Mouse (Mus musculus) left cerebral cortex, postnatal 14 days (tissue): Measurements from ENCODE around the gene Olfr1280. TPM values are rescaled to one million over a fixed set of nuclear protein-coding genes. Genes with fewer than 3 reads are reported as not detected.
"Not testable (repeated sequence)": the region's sequence is repeated elsewhere in the genome, so short reads cannot be mapped to it uniquely, and the experiment has no call there.

Source experiments
- DNase-seq, 2 experiments: peaks; one replicate each; pipeline ENCODE4 v3.0.0; 2021 to 2022; ENCODE audit warnings: low spot score in 2 of 2, mixed read lengths in 1 of 2
- intact Hi-C: fragments of 180-260 bp; cut with DNase I; formaldehyde crosslinking; loops from one replicate; pipeline ENCODE4 v1.15.1; 2025
- long read RNA-seq, 2 experiments: library from polyadenylated mRNA; stranded (forward); transcript quantifications; one replicate each; pipeline ENCODE4 v2.0.0; 2021
- total RNA-seq, 2 experiments: library from RNA; stranded (reverse); gene quantifications; 2 replicates each; pipeline ENCODE4 v1.2.3; 2021

Gene Olfr1280
- total RNA-seq, result not detected
- long read RNA-seq, experiment 1, result 0 reads
- long read RNA-seq, experiment 2, result 0 reads

DNA sequence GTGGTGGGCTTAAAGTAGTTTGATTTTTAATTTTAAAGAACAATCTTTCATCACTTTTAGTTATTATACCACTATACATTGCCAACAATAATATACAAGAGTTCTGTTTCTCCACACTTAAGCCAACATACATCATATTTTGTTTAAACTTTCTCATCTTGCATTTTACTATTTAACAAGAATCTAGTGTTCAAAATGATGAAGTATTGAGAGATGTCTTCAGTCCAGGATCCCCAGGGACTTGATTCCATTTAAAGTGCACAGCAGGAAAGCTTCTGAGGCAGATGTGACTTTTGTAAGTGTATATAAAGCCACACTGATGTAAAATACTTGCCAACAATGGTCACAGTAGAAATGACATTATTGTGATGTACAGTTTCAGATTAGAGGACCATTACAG is at the start of gene Olfr1280:
Gene Olfr1280, plus strand, starts transcription at position 301 of the 400 bp plus-strand sequence.
- DNase-seq, result no peak
- intact Hi-C loops, result no loop called here

DNA sequence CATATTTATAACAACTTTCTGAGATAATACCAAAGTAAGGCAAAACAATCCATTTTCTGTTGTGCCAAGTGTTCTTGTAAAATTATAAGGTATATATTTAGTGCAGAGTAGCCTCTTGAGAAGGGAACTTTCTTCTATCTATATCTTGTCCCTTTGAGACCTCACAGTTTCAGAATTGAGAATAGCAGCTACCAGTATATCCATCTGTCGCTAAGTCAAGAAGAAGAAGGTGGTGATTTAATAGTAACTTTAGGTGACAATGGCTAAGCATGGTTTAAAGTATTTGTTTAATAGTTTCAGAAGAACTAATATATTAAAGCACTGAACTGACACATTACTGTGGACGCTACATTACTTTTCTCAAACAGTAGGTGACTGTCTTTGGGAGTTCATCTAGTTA is 39.8 kb upstream of the Olfr1280 start, which contains the start of gene Olfr1277:
Gene Olfr1277, minus strand, starts transcription at position 101 of the 400 bp plus-strand sequence.
- intact Hi-C loops, result no loop called here

DNA sequence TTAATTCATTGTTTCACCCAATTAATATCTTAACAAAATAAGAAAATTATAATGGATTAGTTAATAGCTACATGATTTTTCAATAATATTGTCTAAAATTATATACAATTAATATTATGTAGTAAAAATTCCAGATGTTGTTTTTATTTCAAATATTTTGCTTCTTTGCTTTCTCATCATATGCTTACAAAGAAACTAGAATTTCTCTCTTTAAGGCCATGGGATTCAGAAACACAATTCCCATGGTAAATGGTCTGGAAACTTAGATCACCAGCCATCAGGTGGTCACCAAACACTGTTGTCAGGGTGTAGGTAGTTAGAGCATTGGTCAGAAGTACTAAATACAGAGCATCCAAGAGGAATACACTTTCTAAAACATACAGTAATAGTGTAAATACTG is 24.0 kb upstream of the Olfr1280 start, which contains the start of gene Olfr1278:
Gene Olfr1278, plus strand, starts transcription at position 301 of the 400 bp plus-strand sequence.
- no peak for DNase-seq
- intact Hi-C loops, result no loop called here

More for the DNA sequence above, 39.8 kb upstream of the Olfr1280 start, which contains the start of gene Olfr1277:
- no peak for DNase-seq

DNA sequence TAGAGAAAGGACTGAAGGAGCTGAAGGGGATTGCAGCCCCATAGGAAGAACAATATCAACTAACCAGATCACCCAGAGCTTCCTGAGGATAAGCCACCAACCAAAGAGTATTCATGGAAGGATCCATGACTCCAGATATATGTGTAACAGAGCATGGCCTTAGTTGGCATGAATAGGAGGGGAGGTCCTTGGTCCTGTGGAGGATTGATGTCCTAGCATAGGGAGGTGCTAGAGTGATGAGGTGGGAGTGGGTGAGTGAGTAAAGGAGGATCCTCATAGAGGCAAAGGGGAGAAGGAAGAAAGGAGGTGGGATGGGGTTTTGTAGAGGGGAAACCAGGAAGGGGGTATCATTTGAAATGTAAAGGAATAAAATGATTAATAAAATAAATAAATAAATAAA is 15.3 kb upstream of the Olfr1280 start:
- no peak for DNase-seq
- intact Hi-C loops, result no loop called here

DNA sequence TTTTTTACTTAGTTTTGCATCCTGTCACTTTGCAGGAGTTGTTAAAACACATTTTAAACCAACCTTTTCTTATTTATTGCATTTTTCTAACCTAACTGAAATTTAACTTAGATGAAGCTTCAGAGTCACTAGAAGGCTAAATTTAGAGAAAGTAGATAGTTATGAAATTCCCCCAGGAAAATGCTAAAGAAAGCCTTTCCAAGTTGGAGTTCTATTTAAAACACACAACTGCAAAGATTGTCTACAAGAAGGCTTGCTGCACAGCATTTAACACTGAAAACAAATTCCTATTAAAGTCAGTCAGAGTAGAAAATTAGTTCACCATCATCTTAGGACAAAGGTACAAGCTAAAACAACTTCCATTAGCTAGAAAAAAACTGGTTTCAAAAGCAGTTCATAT is 13.4 kb upstream of the Olfr1280 start, which contains the start of gene Olfr1279:
Gene Olfr1279, plus strand, starts transcription at position 262 of the 400 bp plus-strand sequence.
- no peak for DNase-seq
- intact Hi-C loops, result no loop called here

DNA sequence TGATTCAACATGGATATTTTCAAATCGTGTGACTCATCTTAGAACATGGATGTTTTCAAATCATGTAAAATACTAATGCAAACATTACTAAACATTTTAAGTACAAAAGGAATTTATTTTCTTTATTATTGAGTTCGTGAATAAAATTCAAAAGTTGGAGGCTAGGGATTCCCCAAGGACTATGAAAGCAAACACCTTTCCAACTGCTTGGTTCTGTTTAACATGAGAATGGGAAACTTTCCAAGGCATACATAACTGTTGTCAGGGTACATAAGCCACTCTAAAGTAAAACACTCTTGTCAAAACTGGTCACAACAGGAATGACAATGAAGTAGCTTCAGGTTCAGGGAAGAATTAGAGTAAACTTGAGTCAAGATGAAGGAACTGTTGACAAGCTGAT is 12.4 kb downstream of the Olfr1280 start, which contains the start of gene Olfr1281:
Gene Olfr1281, plus strand, starts transcription at position 301 of the 400 bp plus-strand sequence.
- intact Hi-C loops, result no loop called here
- DNase-seq, result no peak

DNA sequence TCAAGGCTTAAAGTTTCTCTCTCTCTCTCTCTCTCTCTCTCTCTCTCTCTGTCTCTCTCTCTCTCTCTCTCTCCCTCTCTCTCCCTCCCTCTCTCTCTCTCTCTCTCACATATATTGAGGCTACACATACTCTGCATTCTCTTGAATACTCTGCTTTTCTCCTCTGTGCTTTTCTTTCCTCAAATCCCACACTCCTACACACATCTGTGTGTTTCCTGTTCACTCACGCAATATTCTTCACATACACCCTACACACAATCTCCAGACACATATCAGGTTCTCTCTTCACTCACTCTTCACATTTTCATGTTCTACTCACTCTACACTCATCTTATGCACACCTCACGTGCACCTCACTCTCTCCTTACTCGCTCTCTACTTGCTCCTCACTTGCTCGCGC is 19.9 kb downstream of the Olfr1280 start:
- DNase-seq, intact Hi-C loops: not testable (repeated sequence)

DNA sequence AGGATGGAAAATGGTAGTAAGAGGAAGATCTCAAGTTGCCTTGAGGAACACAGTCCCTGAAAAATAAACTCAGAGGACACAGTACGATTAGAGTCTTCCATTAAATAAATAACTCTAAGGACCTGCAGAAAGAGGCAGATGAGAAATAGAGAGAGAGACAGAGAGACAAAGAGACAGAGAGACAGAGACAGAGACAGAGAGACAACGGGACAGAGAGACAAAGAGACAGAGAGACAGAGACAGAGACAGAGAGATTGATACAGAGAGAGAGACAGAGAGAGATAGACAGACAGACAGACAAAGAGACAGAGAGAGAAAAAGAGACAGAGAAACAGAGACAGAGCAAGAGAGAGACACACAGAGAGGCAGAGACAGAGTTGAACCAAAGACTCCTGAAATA is 22.2 kb downstream of the Olfr1280 start, which contains the start of gene Olfr1282:
Gene Olfr1282, minus strand, starts transcription at position 101 of the 400 bp plus-strand sequence.
- DNase-seq, result no peak
- intact Hi-C loops, result no loop called here

DNA sequence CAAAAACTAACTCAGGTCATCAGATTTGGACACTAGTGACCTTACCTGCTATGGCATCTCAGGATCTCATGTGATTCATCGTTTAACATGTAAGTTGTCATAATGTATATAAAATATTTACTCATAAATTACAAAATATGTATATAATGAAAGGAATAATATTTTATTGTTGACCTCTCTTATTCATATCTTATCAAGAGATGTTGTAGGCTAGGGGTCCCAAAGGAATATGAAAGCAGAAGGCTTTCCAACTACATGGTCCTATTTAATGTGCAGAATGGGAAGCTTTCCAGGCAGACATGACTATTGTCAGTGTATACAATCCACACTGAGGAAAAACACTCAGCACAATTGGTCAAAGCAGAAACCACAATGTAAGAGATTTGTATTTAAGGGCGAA is 52.7 kb downstream of the Olfr1280 start, which contains the start of gene Olfr1283:
Gene Olfr1283, plus strand, starts transcription at position 301 of the 400 bp plus-strand sequence.
- intact Hi-C loops, result no loop called here
- DNase-seq, result no peak

DNA sequence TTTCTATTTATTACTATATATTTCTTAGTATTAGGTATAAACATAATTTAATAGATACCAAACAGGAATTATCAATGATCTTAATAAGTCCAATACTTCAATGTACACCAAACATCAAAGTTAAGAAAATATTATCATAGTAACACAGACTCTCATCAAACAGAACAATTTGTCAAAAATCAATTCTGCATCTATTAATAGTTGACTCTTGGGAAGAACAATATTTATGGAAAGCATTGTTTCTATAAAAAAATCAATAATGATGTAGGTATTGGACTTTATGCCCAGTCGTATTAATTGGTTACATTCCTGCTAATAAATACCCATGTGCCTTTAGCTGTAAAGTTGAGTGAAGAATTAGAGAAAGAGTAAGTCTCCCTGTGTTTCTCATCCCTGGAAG is 61.4 kb downstream of the Olfr1280 start, which contains the start of gene Olfr1284:
Gene Olfr1284, plus strand, starts transcription at position 301 of the 400 bp plus-strand sequence.
- DNase-seq, result no peak
- intact Hi-C loops, result no loop called here

Other genes starting within 250 kb of the Olfr1280 start
- not detected for gene Gm13941, start 208.0 kb upstream of the Olfr1280 start, total RNA-seq
- gene Gm15130, start 161.1 kb upstream of the Olfr1280 start, total RNA-seq, result not detected
- gene 4930430A15Rik, start 84.4 kb upstream of the Olfr1280 start, total RNA-seq, result not detected
- not detected for gene Olfr1275, start 78.7 kb upstream of the Olfr1280 start, total RNA-seq
- not detected for gene Olfr1276, start 59.5 kb upstream of the Olfr1280 start, total RNA-seq
- gene Olfr1277, start 39.9 kb upstream of the Olfr1280 start, total RNA-seq, result not detected
- gene Olfr1278, start 23.9 kb upstream of the Olfr1280 start, total RNA-seq, result not detected
- not detected for gene Olfr1279, start 13.4 kb upstream of the Olfr1280 start, total RNA-seq
- not detected for gene Olfr1281, start 12.5 kb downstream of the Olfr1280 start, total RNA-seq
- gene Olfr1282, start 22.1 kb downstream of the Olfr1280 start, total RNA-seq, result not detected
- gene Olfr1283, start 52.8 kb downstream of the Olfr1280 start, total RNA-seq, result not detected
- gene Olfr1284, start 61.5 kb downstream of the Olfr1280 start, total RNA-seq, result not detected
- gene Olfr1286, start 109.1 kb downstream of the Olfr1280 start, total RNA-seq, result not detected
- gene Olfr1287, start 135.1 kb downstream of the Olfr1280 start, total RNA-seq, result not detected
- gene Olfr1288, start 160.1 kb downstream of the Olfr1280 start, total RNA-seq, result not detected
- not detected for gene Olfr1289, start 166.8 kb downstream of the Olfr1280 start, total RNA-seq
- gene Olfr1290, start 179.8 kb downstream of the Olfr1280 start, total RNA-seq, result not detected
- not detected for gene Olfr1291-ps1, start 183.2 kb downstream of the Olfr1280 start, total RNA-seq
- not detected for gene Olfr1293-ps, start 211.2 kb downstream of the Olfr1280 start, total RNA-seq
- not detected for gene Olfr1294, start 226.3 kb downstream of the Olfr1280 start, total RNA-seq